In genomic region chr11:96313806-96314428, GRCm38 (mm10) we compare ENCODE assay signal across 11 mouse cellular contexts. TPM values are rescaled to one million over a fixed set of nuclear protein-coding genes. Genes with fewer than 3 reads are reported as not detected.
DNase-seq lines count a peak whose midpoint lies in the region; ATAC-seq lines count a peak whose summit lies in the region.
"Had no signal": no experiment of that assay in that cellular context is flagged by ENCODE, and none has a peak within 500 bp of the region (broad histone marks: within the 10 kb centered on the region; RNA-seq: fewer than 3 reads in every experiment).

No protein-coding gene starts in this region.

- no peaks in the 10 kb centered on the region for H3K9me3 ChIP-seq in hindbrain, embryonic 10.5 days
- no peaks in the 10 kb centered on the region for H3K9me3 ChIP-seq in intestine, embryonic 14.5 days (ENCODE audit: control insufficient read depth, low read length)
- no peaks in the 10 kb centered on the region for H3K9me3 ChIP-seq in neural tube, embryonic 12.5 days

- peaks cover 100% of the 10 kb centered on the region for H3K27me3 ChIP-seq in hindbrain, embryonic 10.5 days (ENCODE audit: insufficient read depth, poor library complexity, severe bottlenecking)
- H3K27me3 ChIP-seq in intestine, embryonic 14.5 days (replicated peaks; ENCODE audit: control insufficient read depth, insufficient read depth, low read length): no peaks in the 10 kb centered on the region
- no peaks in the 10 kb centered on the region for H3K27me3 ChIP-seq in neural tube, embryonic 12.5 days (replicated peaks)

- H3K4me2 ChIP-seq in intestine, embryonic 14.5 days (ENCODE audit: low read length): peak overlapping the region; percentile 89
- H3K4me2 ChIP-seq in neural tube, embryonic 12.5 days (replicated peaks): peak overlapping the region; percentile 100

- H3K9ac ChIP-seq in intestine, embryonic 14.5 days (ENCODE audit: low read length): peak overlapping the region; percentile 96
- H3K9ac ChIP-seq in neural tube, embryonic 12.5 days: peak overlapping the region; percentile 100

- no peak for ATAC-seq in intestine, embryonic 14.5 days (replicated peaks; ENCODE audit: low FRiP score, low TSS enrichment, low read depth)
- ATAC-seq in neural tube, embryonic 12.5 days (ENCODE audit: low FRiP score, low read depth): no peak
- ATAC-seq: activated CD4-positive, CD25-positive, alpha-beta regulatory T cell, adult 4 months had no signal

- H3K4me1 ChIP-seq in hindbrain, embryonic 10.5 days (replicated peaks): peaks cover 22% of the 10 kb centered on the region
- peaks cover 66% of the 10 kb centered on the region for H3K4me1 ChIP-seq in intestine, embryonic 14.5 days (replicated peaks; ENCODE audit: control insufficient read depth, insufficient read depth, low read length)
- peaks cover 70% of the 10 kb centered on the region for H3K4me1 ChIP-seq in neural tube, embryonic 12.5 days

- no peak overlapping the region for H3K4me3 ChIP-seq in hindbrain, embryonic 10.5 days
- H3K4me3 ChIP-seq in intestine, embryonic 14.5 days (ENCODE audit: low read depth, low read length): peak overlapping the region; percentile 55
- peak overlapping the region; percentile 99 for H3K4me3 ChIP-seq in neural tube, embryonic 12.5 days
- H3K4me3 ChIP-seq: myocyte had no signal

- no peaks in the 10 kb centered on the region for H3K36me3 ChIP-seq in hindbrain, embryonic 10.5 days
- H3K36me3 ChIP-seq in intestine, embryonic 14.5 days (ENCODE audit: control insufficient read depth, insufficient read depth, low read length): no peaks in the 10 kb centered on the region
- H3K36me3 ChIP-seq in neural tube, embryonic 12.5 days: no peaks in the 10 kb centered on the region

- H3K27ac ChIP-seq in hindbrain, embryonic 10.5 days: no peak overlapping the region
- peak overlapping the region; percentile 99 for H3K27ac ChIP-seq in intestine, embryonic 14.5 days (ENCODE audit: low read depth)
- peak overlapping the region; percentile 100 for H3K27ac ChIP-seq in neural tube, embryonic 12.5 days
- H3K27ac ChIP-seq: macrophage had no signal

- WGBS in hindbrain, embryonic 10.5 days: 5% methylated on average over 12 of the region's 12 CpGs
- 16% methylated on average over 12 of the region's 12 CpGs for WGBS in intestine, embryonic 14.5 days
- WGBS in neural tube, embryonic 12.5 days: 2% methylated on average over 12 of the region's 12 CpGs

- peak; percentile 66 for DNase-seq in kidney, adult 18-20 months
- DNase-seq in kidney, postnatal 14 days: no peak
- DNase-seq in hindbrain, embryonic 10.5 days (ENCODE audit: low spot score): peak; percentile 37
- DNase-seq in intestine, embryonic 14.5 days (ENCODE audit: low spot score): peak; percentile 67
- DNase-seq in cerebellum, postnatal 10 days: no peak
- DNase-seq in thymus, postnatal 25 days: no peak
- DNase-seq: layer of hippocampus, postnatal 36 days had no signal

RNA-seq across cellular contexts. Expression of gene Hoxb4, which starts 4.2 kb away (rescaled TPM):
- 0.47 and 3.1 TPM in 2 replicates for polyA plus RNA-seq in hindbrain, embryonic 10.5 days (2016; fragmentation: Nextera tagmentation; extraction: Ambion mirVana)
- polyA plus RNA-seq in intestine, embryonic 14.5 days (2014; fragmentation: Nextera tagmentation; extraction: Ambion mirVana): 3.5 and 3.8 TPM in 2 replicates
- polyA plus RNA-seq in neural tube, embryonic 12.5 days (2016; fragmentation: Nextera tagmentation; extraction: Ambion mirVana): 10.2 and 15.1 TPM in 2 replicates
- polyA plus RNA-seq: myocyte had no signal

RNA-seq across cellular contexts. Expression of gene Hoxb3, which starts 9.2 kb away (rescaled TPM):
- 5.3 and 9.6 TPM in 2 replicates for polyA plus RNA-seq in hindbrain, embryonic 10.5 days (2016; fragmentation: Nextera tagmentation; extraction: Ambion mirVana)
- polyA plus RNA-seq in intestine, embryonic 14.5 days (2014; fragmentation: Nextera tagmentation; extraction: Ambion mirVana): 3.7 and 4.9 TPM in 2 replicates
- 21.2 and 26.5 TPM in 2 replicates for polyA plus RNA-seq in neural tube, embryonic 12.5 days (2016; fragmentation: Nextera tagmentation; extraction: Ambion mirVana)
- polyA plus RNA-seq: activated CD4-positive, CD25-positive, alpha-beta regulatory T cell, adult 4 months; myocyte had no signal

RNA-seq across cellular contexts. Expression of gene Hoxb5, which starts 10.8 kb away (rescaled TPM):
- polyA plus RNA-seq in hindbrain, embryonic 10.5 days (2016; fragmentation: Nextera tagmentation; extraction: Ambion mirVana): 0.14 and 6.3 TPM in 2 replicates
- polyA plus RNA-seq in intestine, embryonic 14.5 days (2014; fragmentation: Nextera tagmentation; extraction: Ambion mirVana): 49.6 and 51.6 TPM in 2 replicates
- 79.2 and 94.7 TPM in 2 replicates for polyA plus RNA-seq in neural tube, embryonic 12.5 days (2016; fragmentation: Nextera tagmentation; extraction: Ambion mirVana)
- polyA plus RNA-seq: activated CD4-positive, CD25-positive, alpha-beta regulatory T cell, adult 4 months; macrophage; myocyte had no signal

RNA-seq across cellular contexts. Expression of gene Hoxb6, which starts 21.6 kb away (rescaled TPM):
- 0.31 TPM in 1 of 2 replicates, not detected in the other for polyA plus RNA-seq in hindbrain, embryonic 10.5 days (2016; fragmentation: Nextera tagmentation; extraction: Ambion mirVana)
- 18.1 and 24.1 TPM in 2 replicates for polyA plus RNA-seq in intestine, embryonic 14.5 days (2014; fragmentation: Nextera tagmentation; extraction: Ambion mirVana)
- 145 and 151 TPM in 2 replicates for polyA plus RNA-seq in neural tube, embryonic 12.5 days (2016; fragmentation: Nextera tagmentation; extraction: Ambion mirVana)
- polyA plus RNA-seq: activated CD4-positive, CD25-positive, alpha-beta regulatory T cell, adult 4 months; macrophage; myocyte had no signal

RNA-seq across cellular contexts. Expression of gene Hoxb7, which starts 27.5 kb away (rescaled TPM):
- not detected in 2 replicates for polyA plus RNA-seq in hindbrain, embryonic 10.5 days (2016; fragmentation: Nextera tagmentation; extraction: Ambion mirVana)
- polyA plus RNA-seq in intestine, embryonic 14.5 days (2014; fragmentation: Nextera tagmentation; extraction: Ambion mirVana): 11.7 and 13.2 TPM in 2 replicates
- polyA plus RNA-seq in neural tube, embryonic 12.5 days (2016; fragmentation: Nextera tagmentation; extraction: Ambion mirVana): 97.1 and 101 TPM in 2 replicates
- polyA plus RNA-seq: activated CD4-positive, CD25-positive, alpha-beta regulatory T cell, adult 4 months; macrophage had no signal

Comparison
In these comparisons a context has a peak if more than half of its experiments do, and no peak if none do; other contexts are left out.
1. DNase-seq: peak in kidney, adult 18-20 months (single experiment), hindbrain, embryonic 10.5 days (single experiment) and intestine, embryonic 14.5 days (single experiment); none in kidney, postnatal 14 days (single experiment), cerebellum, postnatal 10 days (0 of 2) and thymus, postnatal 25 days (single experiment).